Mouse (Mus musculus) testis, adult 2 months (tissue): ENCODE measurements at regions not wholly inside any gene's neighbourhood (a gene's known extent, or its start where the extent isn't known, plus 50 kb on each side); places are given as distances from the start of the nearest gene placed in this dataset.

Experiments used
- H3K27ac ChIP-seq: fragments of 200-500 bp; 2 replicates; pipeline ENCODE4 v1.5.1; 2012; ENCODE audit warnings: low read depth, low read length; ENCODE audit not compliant: control insufficient read depth, insufficient read depth
- H3K27me3 ChIP-seq: fragments of 200-500 bp; 2 replicates; pipeline ENCODE4 v1.6.1; 2012; ENCODE audit warnings: mild to moderate bottlenecking, low read length, moderate library complexity; ENCODE audit not compliant: control insufficient read depth, insufficient read depth
- H3K36me3 ChIP-seq: fragments of 200-500 bp; 2 replicates; pipeline ENCODE4 v1.6.1; 2012; ENCODE audit warnings: mild to moderate bottlenecking, low read length; ENCODE audit not compliant: control insufficient read depth, insufficient read depth
- H3K4me1 ChIP-seq: fragments of 200-500 bp; 2 replicates; pipeline ENCODE4 v1.6.1; 2012; ENCODE audit warnings: low read length; ENCODE audit not compliant: control insufficient read depth, insufficient read depth
- H3K4me3 ChIP-seq: fragments of 200-500 bp; 2 replicates; pipeline ENCODE4 v1.5.1; 2012; ENCODE audit warnings: low read depth, mild to moderate bottlenecking, low read length, moderate library complexity, mixed read lengths; ENCODE audit not compliant: control insufficient read depth
- CTCF ChIP-seq: fragments of 200-500 bp; IDR thresholded peaks from 2 replicates; pipeline ENCODE4 v1.5.1; 2012; ENCODE audit warnings: low read depth, mild to moderate bottlenecking, inconsistent platforms, low read length, moderate library complexity; ENCODE audit not compliant: control insufficient read depth, insufficient read depth, insufficient replicate concordance
- POLR2A ChIP-seq: fragments of 200-500 bp; IDR thresholded peaks from 2 replicates; pipeline ENCODE4 v1.6.1; 2012; ENCODE audit warnings: low read depth, mild to moderate bottlenecking, inconsistent platforms, low read length, moderate library complexity; ENCODE audit not compliant: control insufficient read depth

- H3K27ac ChIP-seq: no peak overlapping the region
- no peaks in the 10 kb centered on the region for H3K4me1 ChIP-seq
- no peaks in the 10 kb centered on the region for H3K36me3 ChIP-seq
- no peaks in the 10 kb centered on the region for H3K27me3 ChIP-seq
- TF ChIP-seq POLR2A (no peak), CTCF (no peak)
- H3K4me3 ChIP-seq: no peak overlapping the region
Observed at GRCm38 (mm10) chr2:117958737-117959136, 152.9 kb upstream of the Thbs1 start.

GRCm38 (mm10) chr2:117959440-117959839 is 152.2 kb upstream of the Thbs1 start:
- H3K27me3 ChIP-seq: no peaks in the 10 kb centered on the region
- no peaks in the 10 kb centered on the region for H3K4me1 ChIP-seq
- no peak overlapping the region for H3K27ac ChIP-seq
- no peaks in the 10 kb centered on the region for H3K36me3 ChIP-seq
- no peak overlapping the region for H3K4me3 ChIP-seq
- TF ChIP-seq CTCF: no peak

DNA sequence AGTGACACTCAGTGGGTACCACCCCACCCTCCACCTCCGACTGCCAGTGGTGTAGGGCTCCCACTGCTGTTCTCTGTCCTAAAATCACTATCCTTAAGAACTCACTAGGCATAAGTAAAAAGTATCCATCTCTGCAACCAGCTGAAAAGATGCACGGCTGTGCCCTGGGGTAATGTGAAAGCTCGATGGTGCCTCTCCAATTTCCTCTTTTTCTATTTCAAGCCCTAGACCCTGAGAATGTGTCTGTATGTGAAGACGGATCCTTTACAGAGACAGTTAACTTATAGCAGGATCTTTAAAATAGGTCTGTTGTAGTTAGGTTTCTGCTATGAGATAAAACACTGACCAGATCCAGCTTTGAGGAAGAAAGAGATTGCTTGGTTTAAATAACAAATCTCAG is 149.1 kb upstream of the Thbs1 start:
- H3K27ac ChIP-seq: no peak overlapping the region
- H3K36me3 ChIP-seq: no peaks in the 10 kb centered on the region
- TF ChIP-seq CTCF (no peak), POLR2A (no peak)
- no peak overlapping the region for H3K4me3 ChIP-seq
- no peaks in the 10 kb centered on the region for H3K27me3 ChIP-seq
- no peaks in the 10 kb centered on the region for H3K4me1 ChIP-seq

DNA sequence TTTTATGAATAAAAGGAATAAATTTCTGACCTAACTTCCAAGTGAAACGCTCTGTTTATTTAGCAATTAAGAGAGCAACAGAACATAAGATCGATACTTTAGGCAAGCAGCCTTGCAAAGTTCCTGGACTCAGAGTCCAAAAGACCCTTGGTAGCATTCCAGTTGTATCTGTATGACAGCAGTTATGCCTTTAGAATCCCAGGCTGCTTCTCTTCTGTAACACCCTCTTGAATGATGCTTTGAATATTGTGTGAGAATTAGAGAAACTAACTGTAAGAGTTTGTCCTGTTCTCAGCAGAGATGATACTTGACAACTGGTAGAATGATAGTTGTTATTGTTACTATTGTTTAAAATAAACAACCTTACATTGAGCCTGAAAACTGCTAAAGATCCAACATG is 148.2 kb upstream of the Thbs1 start:
- no peaks in the 10 kb centered on the region for H3K27me3 ChIP-seq
- TF ChIP-seq CTCF (no peak), POLR2A (no peak)
- H3K4me3 ChIP-seq: no peak overlapping the region
- no peaks in the 10 kb centered on the region for H3K36me3 ChIP-seq
- H3K4me1 ChIP-seq: no peaks in the 10 kb centered on the region
- H3K27ac ChIP-seq: no peak overlapping the region

- TF ChIP-seq POLR2A (no peak), CTCF (no peak)
- H3K4me3 ChIP-seq: no peak overlapping the region
- H3K27me3 ChIP-seq: no peaks in the 10 kb centered on the region
- no peak overlapping the region for H3K27ac ChIP-seq
- no peaks in the 10 kb centered on the region for H3K4me1 ChIP-seq
- no peaks in the 10 kb centered on the region for H3K36me3 ChIP-seq
Observed at GRCm38 (mm10) chr2:117965758-117966157, 145.9 kb upstream of the Thbs1 start.

GRCm38 (mm10) chr2:117968731-117969130 is 142.9 kb upstream of the Thbs1 start:
- TF ChIP-seq POLR2A (no peak), CTCF (no peak)
- H3K36me3 ChIP-seq: no peaks in the 10 kb centered on the region

GRCm38 (mm10) chr2:117970631-117971030 is 141.0 kb upstream of the Thbs1 start:
- no peaks in the 10 kb centered on the region for H3K36me3 ChIP-seq
- H3K4me3 ChIP-seq: no peak overlapping the region
- no peaks in the 10 kb centered on the region for H3K4me1 ChIP-seq
- no peaks in the 10 kb centered on the region for H3K27me3 ChIP-seq
- H3K27ac ChIP-seq: no peak overlapping the region
- no peak for TF ChIP-seq POLR2A
- TF ChIP-seq CTCF: no peak

More at GRCm38 (mm10) chr2:117968731-117969130, 142.9 kb upstream of the Thbs1 start:
- Histone ChIP-seq H3K27ac (no peak overlapping the region), H3K4me1 (no peaks in the 10 kb centered on the region), H3K4me3 (no peak overlapping the region), H3K27me3 (no peaks in the 10 kb centered on the region)

- Histone ChIP-seq H3K27me3 (no peaks in the 10 kb centered on the region), H3K27ac (no peak overlapping the region), H3K4me1 (no peaks in the 10 kb centered on the region), H3K36me3 (no peaks in the 10 kb centered on the region), H3K4me3 (no peak overlapping the region)
- TF ChIP-seq POLR2A (no peak), CTCF (no peak)
Observed at GRCm38 (mm10) chr2:117977033-117977432, 134.6 kb upstream of the Thbs1 start.
